Mouse (Mus musculus): ENCODE results near the gene Neurl1b.

The Neurl1b gene

GRCm38 (mm10) chr17:26449472-26449871 is 34.8 kb downstream of the Neurl1b start:
- no peak for DNase-seq (ENCODE audit: extremely low read depth, low read depth, low spot score)

- DNase-seq (ENCODE audit: extremely low read depth, low read depth, low spot score) = no peak
These were observed 37.1 kb downstream of the Neurl1b start for GRCm38 (mm10) chr17:26451651-26452295.

GRCm38 (mm10) chr17:26452371-26452972 is 37.8 kb downstream of the Neurl1b start:
- no peak for DNase-seq (ENCODE audit: extremely low read depth, low read depth, low spot score)

- no peak for DNase-seq (ENCODE audit: extremely low read depth, low read depth, low spot score)
These were observed 42.9 kb downstream of the Neurl1b start for GRCm38 (mm10) chr17:26457506-26457905.

- no peak for DNase-seq (ENCODE audit: extremely low read depth, low read depth, low spot score)
These were observed 43.4 kb downstream of the Neurl1b start for GRCm38 (mm10) chr17:26458049-26458448.

GRCm38 (mm10) chr17:26462634-26463170 is 48.1 kb downstream of the Neurl1b start:
- DNase-seq (ENCODE audit: extremely low read depth, low read depth, low spot score) = no peak

GRCm38 (mm10) chr17:26463432-26463831 is 48.8 kb downstream of the Neurl1b start:
- no peak for DNase-seq (ENCODE audit: extremely low read depth, low read depth, low spot score)

- no peak for DNase-seq (ENCODE audit: extremely low read depth, low read depth, low spot score)
These were observed 49.4 kb downstream of the Neurl1b start for GRCm38 (mm10) chr17:26463984-26464383.

- no peak for DNase-seq (ENCODE audit: extremely low read depth, low read depth, low spot score)
These were observed 49.9 kb downstream of the Neurl1b start for GRCm38 (mm10) chr17:26464481-26464880.

- DNase-seq (ENCODE audit: extremely low read depth, low read depth, low spot score) = no peak
These were observed 50.3 kb downstream of the Neurl1b start for GRCm38 (mm10) chr17:26464972-26465371.

- no peak for DNase-seq (ENCODE audit: extremely low read depth, low read depth, low spot score)
These were observed 52.1 kb downstream of the Neurl1b start for GRCm38 (mm10) chr17:26466741-26467150.

GRCm38 (mm10) chr17:26467619-26468018 is 53.0 kb downstream of the Neurl1b start:
- DNase-seq (ENCODE audit: extremely low read depth, low read depth, low spot score) = no peak

GRCm38 (mm10) chr17:26468102-26468894 is 53.7 kb downstream of the Neurl1b start:
- DNase-seq (ENCODE audit: extremely low read depth, low read depth, low spot score) = no peak

GRCm38 (mm10) chr17:26476871-26477270 is 62.2 kb downstream of the Neurl1b start:
- no peak for DNase-seq (ENCODE audit: extremely low read depth, low read depth, low spot score)

- DNase-seq (ENCODE audit: extremely low read depth, low read depth, low spot score) = no peak
These were observed 64.0 kb downstream of the Neurl1b start for GRCm38 (mm10) chr17:26478672-26479071.

GRCm38 (mm10) chr17:26479619-26480018 is 65.0 kb downstream of the Neurl1b start:
- no peak for DNase-seq (ENCODE audit: extremely low read depth, low read depth, low spot score)

GRCm38 (mm10) chr17:26480956-26481355 is 66.3 kb downstream of the Neurl1b start:
- DNase-seq (ENCODE audit: extremely low read depth, low read depth, low spot score) = no peak

- no peak for DNase-seq (ENCODE audit: extremely low read depth, low read depth, low spot score)
These were observed 70.2 kb downstream of the Neurl1b start for GRCm38 (mm10) chr17:26484626-26485421.

GRCm38 (mm10) chr17:26487266-26487665 is 72.6 kb downstream of the Neurl1b start:
- DNase-seq (ENCODE audit: extremely low read depth, low read depth, low spot score) = no peak

- no peak for DNase-seq (ENCODE audit: extremely low read depth, low read depth, low spot score)
These were observed 73.3 kb downstream of the Neurl1b start for GRCm38 (mm10) chr17:26487917-26488316.
